Mouse (Mus musculus): Measurements from ENCODE around the gene Chd6. TPM values are rescaled to one million over a fixed set of nuclear protein-coding genes. Genes with fewer than 3 reads are reported as not detected.

Chd6 gene
- total and polyA plus RNA-seq, 3 experiments, result 10.8 to 19.7 (median 14.0) TPM

DNA sequence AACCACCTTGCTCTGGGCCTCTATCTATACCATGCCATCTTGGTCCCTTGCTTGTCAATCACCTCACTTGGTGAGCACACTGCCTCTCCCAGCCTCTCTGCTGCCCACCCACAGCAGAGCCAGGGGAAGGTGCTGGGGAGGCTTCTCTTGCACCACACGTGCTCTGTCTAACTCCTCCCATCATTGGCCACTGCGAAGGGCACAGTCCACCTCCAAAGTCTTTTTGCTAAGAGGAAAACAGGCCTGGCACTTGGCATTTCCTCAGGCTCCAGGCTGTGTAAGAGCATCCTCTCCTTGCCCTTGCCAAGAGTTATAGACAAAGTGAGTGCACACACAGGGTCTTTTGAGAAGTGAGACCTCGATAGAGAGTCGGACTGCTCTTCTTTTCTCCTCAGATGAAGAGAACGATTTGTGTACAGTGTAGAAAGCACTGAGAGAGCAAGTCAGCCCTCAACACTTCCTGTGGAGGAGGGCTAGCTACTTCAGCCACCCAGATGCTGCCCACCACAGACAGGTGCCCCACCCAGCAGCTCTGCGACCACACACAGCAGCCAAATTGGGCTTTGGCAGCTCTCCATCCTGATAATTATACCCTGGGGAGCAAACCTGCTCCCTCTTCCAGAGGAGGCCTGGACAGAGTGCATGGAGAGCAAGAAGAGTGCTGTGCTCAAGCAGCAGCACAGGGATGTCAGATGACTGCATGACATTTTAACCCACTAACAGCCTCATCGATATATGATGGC is 155.6 kb downstream of the Chd6 start:
- no peak for DNase-seq (ENCODE audit: extremely low read depth)
- in situ Hi-C loops (cut with MboI; ENCODE audit: low pct_ligation_motif_present, low pct_unique_long_range_greater_than_20kb, low sequenced_read_pairs) (no loop called here), dilution Hi-C loops (cut with MboI; ENCODE audit: extremely low pct_ligation_motif_present, extremely low pct_unique_long_range_greater_than_20kb, low sequenced_read_pairs) (no loop called here)
- Histone ChIP-seq H3K79me2 (replicated peaks; ENCODE audit: control insufficient read depth, extremely low read depth, insufficient read depth, poor library complexity, severe bottlenecking) (no peaks in the 10 kb centered on the region), H3K9me3 (replicated peaks; ENCODE audit: low read length) (no peaks in the 10 kb centered on the region), H3K27ac (ENCODE audit: insufficient read depth, low read depth) (no peak overlapping the region), H3K27me3 (replicated peaks) (no peaks in the 10 kb centered on the region), H3K9ac (ENCODE audit: insufficient read depth, low read depth) (no peak overlapping the region), H3K4me3 (replicated peaks in 1 of 3; ENCODE audit: low read depth in 2 of 3, low read length in 2 of 3, poor library complexity in 1 of 3) (no peak overlapping the region), H3K4me1 (ENCODE audit: control insufficient read depth in 1 of 2, insufficient read depth in 2 of 2) (peaks cover 0 to 19% of the 10 kb centered on the region in 2 experiments; a peak in 1 of 4 replicates), H3K4me2 (ENCODE audit: insufficient read depth, low read depth, poor library complexity, severe bottlenecking) (no peak overlapping the region), H3K36me3 (replicated peaks in 1 of 2; ENCODE audit: control insufficient read depth in 1 of 2, insufficient read depth in 1 of 2, low read length in 1 of 2) (peaks cover 56 to 88% of the 10 kb centered on the region in 2 experiments)
- TF ChIP-seq NRF1 (IDR thresholded peaks at IDR 0.05; ENCODE audit: low read depth, low read length), result no peak
- TF ChIP-seq KAT2A (IDR thresholded peaks at IDR 0.05; ENCODE audit: insufficient replicate concordance, low read length), result no peak
- no peak for TF ChIP-seq POLR2A (IDR thresholded peaks at IDR 0.05; ENCODE audit: low read depth, low read length)
- TF ChIP-seq CHD2 (IDR thresholded peaks at IDR 0.05; ENCODE audit: low read length), result no peak
- TF ChIP-seq MAZ (IDR thresholded peaks at IDR 0.05; ENCODE audit: low read depth, low read length), result no peak
- TF ChIP-seq MAX (IDR thresholded peaks at IDR 0.05; ENCODE audit: low read length), result no peak
- no peak for TF ChIP-seq BHLHE40 (IDR thresholded peaks at IDR 0.05; ENCODE audit: low read depth, low read length)
- no peak for TF ChIP-seq ZKSCAN1 (IDR thresholded peaks at IDR 0.05; ENCODE audit: borderline replicate concordance, low read depth, low read length)
- TF ChIP-seq POLR2AphosphoS2 (IDR thresholded peaks at IDR 0.05; ENCODE audit: low read depth, low read length), result no peak
- no peak for TF ChIP-seq RCOR1 (conservative IDR thresholded peaks at IDR 0.05; ENCODE audit: low read depth, low read length)

- Histone ChIP-seq H3K79me2 (replicated peaks; ENCODE audit: control insufficient read depth, extremely low read depth, insufficient read depth, poor library complexity, severe bottlenecking) (no peaks in the 10 kb centered on the region), H3K27ac (ENCODE audit: insufficient read depth, low read depth) (no peak overlapping the region), H3K4me2 (ENCODE audit: insufficient read depth, low read depth, poor library complexity, severe bottlenecking) (no peak overlapping the region), H3K36me3 (replicated peaks in 1 of 2; ENCODE audit: control insufficient read depth in 1 of 2, insufficient read depth in 1 of 2, low read length in 1 of 2) (peaks cover 55 to 84% of the 10 kb centered on the region in 2 experiments), H3K4me1 (ENCODE audit: control insufficient read depth in 1 of 2, insufficient read depth in 2 of 2) (peaks cover 0 to 19% of the 10 kb centered on the region in 2 experiments; a peak in 1 of 4 replicates), H3K9me3 (replicated peaks; ENCODE audit: low read length) (no peaks in the 10 kb centered on the region), H3K4me3 (replicated peaks in 1 of 3; ENCODE audit: low read depth in 2 of 3, low read length in 2 of 3, poor library complexity in 1 of 3) (no peak overlapping the region), H3K9ac (ENCODE audit: insufficient read depth, low read depth) (no peak overlapping the region), H3K27me3 (replicated peaks) (no peaks in the 10 kb centered on the region)
- TF ChIP-seq CHD2 (IDR thresholded peaks at IDR 0.05; ENCODE audit: low read length) (no peak), ZC3H11A (IDR thresholded peaks at IDR 0.05; ENCODE audit: low read depth, low read length) (no peak), CTCF (conservative IDR thresholded peaks at IDR 0.05 in 1 of 2, IDR thresholded peaks at IDR 0.05 in 1 of 2; ENCODE audit: low read depth in 2 of 2, low read length in 2 of 2) (no peak), EP300 (IDR thresholded peaks at IDR 0.05; ENCODE audit: low read length) (no peak), TBP (conservative IDR thresholded peaks at IDR 0.05; ENCODE audit: low read depth, low read length) (no peak), TCF12 (IDR thresholded peaks at IDR 0.05; ENCODE audit: low read depth, low read length) (no peak), CHD1 (IDR thresholded peaks at IDR 0.05; ENCODE audit: low read depth, low read length) (no peak), POLR2A (IDR thresholded peaks at IDR 0.05; ENCODE audit: low read depth, low read length) (no peak), RCOR1 (conservative IDR thresholded peaks at IDR 0.05; ENCODE audit: low read depth, low read length) (no peak), JUND (conservative IDR thresholded peaks at IDR 0.05; ENCODE audit: low read depth, low read length) (no peak), MEF2A (IDR thresholded peaks at IDR 0.05; ENCODE audit: borderline replicate concordance, low read depth, low read length) (no peak)
- DNase-seq (ENCODE audit: extremely low read depth), result no peak
- dilution Hi-C loops (cut with MboI; ENCODE audit: extremely low pct_ligation_motif_present, extremely low pct_unique_long_range_greater_than_20kb, low sequenced_read_pairs) (no loop called here), in situ Hi-C loops (cut with MboI; ENCODE audit: low pct_ligation_motif_present, low pct_unique_long_range_greater_than_20kb, low sequenced_read_pairs) (no loop called here)
Measured at GRCm38 (mm10) chr2:160951595-160951994, 157.3 kb downstream of the Chd6 start.
